Mouse (Mus musculus) cortical plate, adult 2 months (tissue): Measurements from ENCODE around the gene Cxcr5. TPM values are rescaled to one million over a fixed set of nuclear protein-coding genes. Genes with fewer than 3 reads are reported as not detected.

Experiments used
- H3K27ac ChIP-seq: fragments of 200-500 bp; 2 replicates; pipeline ENCODE4 v1.5.1; 2012; ENCODE audit warnings: low read length, control low read depth, inconsistent platforms; ENCODE audit not compliant: insufficient read depth
- H3K4me1 ChIP-seq: fragments of 200-500 bp; 2 replicates; pipeline ENCODE4 v1.6.1; 2011; ENCODE audit warnings: low read length; ENCODE audit not compliant: control insufficient read depth, insufficient read depth
- H3K4me3 ChIP-seq: fragments of 200-500 bp; 2 replicates; pipeline ENCODE4 v1.5.1; 2011; ENCODE audit warnings: mild to moderate bottlenecking, low read length, control low read depth; ENCODE audit not compliant: insufficient read depth
- CTCF ChIP-seq: fragments of 200-500 bp; IDR thresholded peaks from 2 replicates; pipeline ENCODE4 v1.5.1; 2011; ENCODE audit warnings: mild to moderate bottlenecking, control low read depth, low read length; ENCODE audit not compliant: insufficient read depth; ENCODE audit errors: extremely low read depth
- POLR2A ChIP-seq: fragments of 200-500 bp; IDR thresholded peaks from 2 replicates; pipeline ENCODE4 v1.6.1; 2011; ENCODE audit warnings: mild to moderate bottlenecking, low read length, control low read depth; ENCODE audit not compliant: insufficient read depth; ENCODE audit errors: extremely low read depth
- polyA plus RNA-seq: library from polyadenylated mRNA; depleted of rRNA; stranded (reverse); fragments of >200 nt; gene quantifications from 2 replicates; pipeline ENCODE4 v1.2.3, GENCODE M21; 2012

Gene Cxcr5
- polyA plus RNA-seq, 1 experiment = 0.06 TPM

- H3K4me1 ChIP-seq = peaks cover 7% of the 10 kb centered on the region
- TF ChIP-seq POLR2A (no peak), CTCF (no peak)
- 0 out of 2 replicates have a peak overlapping the region, but pooled peaks have one; percentile 32 for H3K27ac ChIP-seq
- H3K4me3 ChIP-seq = peak overlapping the region; percentile 11; the same call in 1 of the 2 replicates
These were observed 63.0 kb downstream of the Cxcr5 start for GRCm38 (mm10) chr9:44498421-44499355.

DNA sequence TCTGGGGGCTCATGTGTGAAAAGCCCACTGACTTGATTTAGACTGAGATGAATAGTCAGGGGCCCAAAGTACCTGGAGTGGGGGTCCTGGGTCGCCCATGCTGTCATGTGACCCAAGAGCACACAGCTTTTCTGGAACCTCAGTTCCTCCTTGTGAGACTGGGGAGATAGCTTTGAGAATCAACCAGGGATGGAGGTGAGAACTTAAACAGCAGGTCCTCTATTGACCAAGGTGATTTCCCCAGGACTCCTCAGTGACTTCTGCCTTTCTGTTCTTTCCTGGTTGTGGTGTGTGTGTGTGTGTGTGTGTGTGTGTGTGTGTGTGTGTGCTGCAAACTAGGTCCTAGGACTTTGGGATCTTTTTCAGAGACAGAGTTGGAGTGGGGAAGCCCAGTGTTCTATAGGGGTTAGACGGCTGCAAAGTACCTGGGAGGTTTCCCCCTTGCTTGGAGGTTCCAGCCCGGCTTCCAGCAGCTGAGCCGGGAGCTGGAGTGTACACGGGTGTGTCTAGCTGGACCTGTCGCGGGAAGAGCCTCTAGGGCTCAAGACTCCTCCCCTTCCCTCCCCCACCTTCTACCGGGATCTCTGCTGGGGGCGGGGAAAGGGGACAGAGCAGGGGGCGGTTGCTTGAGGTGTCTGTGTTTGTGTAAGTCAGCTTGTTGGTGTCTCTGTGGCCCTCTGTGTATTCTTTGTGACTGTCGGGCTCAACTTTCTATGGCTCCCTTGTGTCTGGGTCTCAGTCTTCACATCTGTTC lies 63.9 kb downstream of the Cxcr5 start:
- peaks cover 7% of the 10 kb centered on the region for H3K4me1 ChIP-seq
- 0 out of 2 replicates have a peak overlapping the region, but pooled peaks have one; percentile 32 for H3K27ac ChIP-seq
- H3K4me3 ChIP-seq = peak overlapping the region; percentile 11; the same call in 1 of the 2 replicates
- no peak for TF ChIP-seq POLR2A
- no peak for TF ChIP-seq CTCF

- H3K4me1 ChIP-seq = peaks cover 8% of the 10 kb centered on the region
- H3K4me3 ChIP-seq = no peak overlapping the region
- H3K27ac ChIP-seq = no peak overlapping the region
- TF ChIP-seq CTCF (no peak), POLR2A (no peak)
These were observed 64.7 kb downstream of the Cxcr5 start for GRCm38 (mm10) chr9:44496803-44497461.

GRCm38 (mm10) chr9:44495810-44496344 lies 65.8 kb downstream of the Cxcr5 start:
- H3K27ac ChIP-seq = no peak overlapping the region
- no peak overlapping the region for H3K4me3 ChIP-seq
- peaks cover 8% of the 10 kb centered on the region for H3K4me1 ChIP-seq
- TF ChIP-seq POLR2A = no peak
- no peak for TF ChIP-seq CTCF

- peaks cover 8% of the 10 kb centered on the region for H3K4me1 ChIP-seq
- peak overlapping the region; percentile 84 for H3K27ac ChIP-seq
- no peak for TF ChIP-seq POLR2A
- TF ChIP-seq CTCF = no peak
- no peak overlapping the region for H3K4me3 ChIP-seq
These were observed 66.5 kb downstream of the Cxcr5 start for GRCm38 (mm10) chr9:44494863-44495809.

DNA sequence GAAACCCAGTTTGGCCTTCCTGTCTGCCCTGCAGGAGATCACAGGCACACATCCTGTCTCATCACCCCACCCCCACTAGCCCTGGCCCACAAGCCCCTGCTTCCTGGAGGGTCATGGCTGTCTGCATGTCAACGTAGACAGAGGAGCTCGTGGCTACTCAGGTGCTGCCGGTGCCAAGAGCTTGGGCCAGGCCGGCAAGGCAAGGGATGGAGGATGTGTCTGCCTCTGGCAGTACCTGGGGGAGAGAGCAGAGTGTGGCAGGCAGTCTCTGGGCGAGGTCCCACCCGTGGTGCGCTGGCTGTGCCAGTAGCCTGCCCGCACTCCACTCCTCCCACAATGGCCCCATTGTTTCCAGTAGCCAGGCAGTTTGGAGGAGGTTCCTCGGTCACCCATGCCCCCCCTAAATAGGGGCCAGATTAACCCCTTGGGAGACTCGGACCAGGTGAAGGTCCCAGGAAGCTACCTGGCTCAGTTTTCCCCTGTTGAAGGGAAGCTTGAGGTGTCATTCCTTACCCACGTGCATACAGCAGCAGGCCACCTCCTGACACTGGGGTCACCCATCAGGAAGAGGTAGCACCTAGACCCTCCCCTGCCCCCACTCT lies 67.3 kb downstream of the Cxcr5 start:
- TF ChIP-seq CTCF (no peak), POLR2A (no peak)
- Histone ChIP-seq H3K4me3 (no peak overlapping the region), H3K4me1 (peaks cover 8% of the 10 kb centered on the region), H3K27ac (peak overlapping the region; percentile 84)

DNA sequence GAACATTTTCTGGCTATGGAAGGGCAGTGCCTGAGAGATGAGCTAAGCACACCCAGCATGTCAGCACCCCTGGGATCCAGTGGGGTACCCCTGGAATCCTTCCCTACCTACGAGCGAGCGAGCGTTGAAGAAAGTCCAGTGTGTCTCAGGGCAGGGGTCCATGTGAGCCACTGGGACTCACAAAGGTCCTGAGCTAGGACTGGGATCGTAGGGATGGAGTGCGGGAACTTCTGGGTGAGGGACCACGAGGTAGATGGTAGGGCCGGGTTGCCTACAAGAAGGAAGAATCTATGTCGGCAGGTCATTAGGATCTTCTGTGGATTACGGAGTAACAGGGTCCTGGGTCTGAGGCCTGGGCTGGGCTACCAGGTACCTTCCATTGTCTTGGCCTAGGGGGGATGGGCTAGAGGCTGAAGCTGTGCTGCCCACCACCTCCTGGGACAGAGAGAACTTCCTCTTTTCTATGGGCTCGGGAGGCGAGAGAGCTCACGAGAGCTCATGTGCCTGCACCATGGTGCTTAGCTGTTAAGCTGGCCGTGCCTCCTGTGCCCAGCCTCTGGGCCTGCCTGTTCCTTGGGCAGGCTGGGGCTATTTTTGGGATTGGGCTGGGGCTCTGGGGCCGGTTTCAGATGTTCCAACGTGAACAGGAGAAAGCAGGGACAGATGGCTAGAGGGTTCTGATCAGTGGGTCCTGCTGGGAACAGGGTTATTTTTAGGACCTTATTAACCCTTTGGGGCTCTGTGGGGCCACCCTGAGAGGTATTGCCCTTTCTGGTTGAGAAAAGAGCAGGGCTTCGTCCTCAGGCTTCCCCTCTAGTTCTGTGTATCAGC lies 68.8 kb downstream of the Cxcr5 start:
- H3K27ac ChIP-seq = peak overlapping the region; percentile 84; the same call in 1 of the 2 replicates
- peaks cover 10% of the 10 kb centered on the region for H3K4me1 ChIP-seq
- no peak for TF ChIP-seq POLR2A
- no peak for TF ChIP-seq CTCF
- no peak overlapping the region for H3K4me3 ChIP-seq
